Mouse (Mus musculus) kidney, postnatal 0 days (tissue): ENCODE results near the gene Lcn9. TPM values are rescaled to one million over a fixed set of nuclear protein-coding genes. Genes with fewer than 3 reads are reported as not detected.

Experiments
- ATAC-seq: fragments of 200-750 bp; cut with Nextera tagmentation; replicated peaks from 2 replicates; pipeline ENCODE4 v1.8.0; 2017; ENCODE audit warnings: low read depth, moderate number of reproducible peaks, moderate TSS enrichment, moderate library complexity; ENCODE audit not compliant: low FRiP score
- DNase-seq: peaks from one replicate; pipeline ENCODE4 v3.0.0-alpha.2; 2016; ENCODE audit warnings: low spot score
- H3K27ac ChIP-seq: fragments of 300-500 bp; sonication (generic); 2 replicates; pipeline ENCODE4 v1.5.1; 2014; ENCODE audit warnings: mild to moderate bottlenecking
- H3K27me3 ChIP-seq: fragments of 300-500 bp; sonication (generic); 2 replicates; pipeline ENCODE4 v1.6.1; 2014; ENCODE audit warnings: low read length, mixed read lengths; ENCODE audit not compliant: insufficient read depth
- H3K36me3 ChIP-seq: fragments of 300-500 bp; sonication (generic); 2 replicates; pipeline ENCODE4 v1.6.1; 2014; ENCODE audit warnings: low read length, mixed read lengths; ENCODE audit not compliant: insufficient read depth
- H3K4me1 ChIP-seq: fragments of 300-500 bp; sonication (generic); replicated peaks from 2 replicates; pipeline ENCODE4 v1.6.1; 2014; ENCODE audit warnings: antibody characterized with exemption, low read length, mixed read lengths; ENCODE audit not compliant: insufficient read depth
- H3K4me2 ChIP-seq: fragments of 300-500 bp; sonication (generic); 2 replicates; pipeline ENCODE4 v1.6.1; 2014; ENCODE audit warnings: mild to moderate bottlenecking, low read length, moderate library complexity, mixed read lengths
- H3K4me3 ChIP-seq: fragments of 300-500 bp; sonication (generic); replicated peaks from 2 replicates; pipeline ENCODE4 v1.5.1; 2014; ENCODE audit warnings: low read depth, low read length
- H3K9ac ChIP-seq: fragments of 300-500 bp; sonication (generic); 2 replicates; pipeline ENCODE4 v1.6.1; 2014; ENCODE audit warnings: low read depth, low read length
- H3K9me3 ChIP-seq: fragments of 300-500 bp; sonication (generic); replicated peaks from 2 replicates; pipeline ENCODE4 v1.6.1; 2016; ENCODE audit warnings: low read length, inconsistent platforms, mixed read lengths
- CTCF ChIP-seq: IDR thresholded peaks from 2 replicates; pipeline ENCODE4 v1.5.1; 2016; ENCODE audit warnings: antibody characterized with exemption, low read depth, mild to moderate bottlenecking, moderate library complexity
- WGBS: fragments of 180-500 bp; shearing (Covaris S2); extraction: QIAGEN DNeasy Blood & Tissue Kit; methylation state at CpG from one replicate; pipeline ENCODE4 v1.1.7; 2014; 5-methylcytosine and 5-hydroxymethylcytosine counted together
- polyA plus RNA-seq: library from polyadenylated mRNA; unstranded; fragments of >200 nt; fragmentation: Nextera tagmentation; extraction: Ambion mirVana; gene quantifications from 2 replicates; pipeline ENCODE4 v1.2.1, GENCODE M21; 2015

Lcn9 gene
- polyA plus RNA-seq, 1 experiment from 2014 or later: not detected

GRCm38 (mm10) chr2:25824751-25825150, 1.8 kb downstream of the Lcn9 start:
- no peak overlapping the region for H3K4me3 ChIP-seq
- DNase-seq (no peak), ATAC-seq (no peak)
- H3K9ac ChIP-seq: no peak overlapping the region
- no peaks in the 10 kb centered on the region for H3K36me3 ChIP-seq
- no peak for TF ChIP-seq CTCF
- H3K4me1 ChIP-seq: no peaks in the 10 kb centered on the region
- 90% methylated on average over 3 of the region's 3 CpGs for WGBS
- H3K4me2 ChIP-seq: no peak overlapping the region
- H3K27me3 ChIP-seq: no peaks in the 10 kb centered on the region
- no peak overlapping the region for H3K27ac ChIP-seq
- no peaks in the 10 kb centered on the region for H3K9me3 ChIP-seq

GRCm38 (mm10) chr2:25828344-25828947, 5.5 kb downstream of the Lcn9 start:
- TF ChIP-seq CTCF: no peak
- Histone ChIP-seq H3K9ac (no peak overlapping the region), H3K4me1 (no peaks in the 10 kb centered on the region), H3K4me3 (no peak overlapping the region), H3K9me3 (no peaks in the 10 kb centered on the region), H3K27me3 (no peaks in the 10 kb centered on the region), H3K36me3 (no peaks in the 10 kb centered on the region), H3K27ac (no peak overlapping the region), H3K4me2 (no peak overlapping the region)
- WGBS: 76% methylated on average over 8 of the region's 8 CpGs
- DNase-seq: no peak
- no peak for ATAC-seq

- Histone ChIP-seq H3K27ac (no peak overlapping the region), H3K27me3 (no peaks in the 10 kb centered on the region), H3K9ac (no peak overlapping the region), H3K36me3 (no peaks in the 10 kb centered on the region), H3K9me3 (no peaks in the 10 kb centered on the region), H3K4me1 (no peaks in the 10 kb centered on the region), H3K4me3 (no peak overlapping the region), H3K4me2 (no peak overlapping the region)
- 80% methylated on average over 3 of the region's 3 CpGs for WGBS
- DNase-seq (no peak), ATAC-seq (no peak)
- TF ChIP-seq CTCF: no peak
These were observed 7.8 kb downstream of the Lcn9 start for GRCm38 (mm10) chr2:25830786-25831185.

GRCm38 (mm10) chr2:25836291-25836690, 13.3 kb downstream of the Lcn9 start:
- H3K9ac ChIP-seq: no peak overlapping the region
- H3K4me2 ChIP-seq: no peak overlapping the region
- H3K36me3 ChIP-seq: no peaks in the 10 kb centered on the region
- DNase-seq (peak; percentile 71), ATAC-seq (peak; percentile 66)
- WGBS: 44% methylated on average over 5 of the region's 5 CpGs
- TF ChIP-seq CTCF: peak; percentile 95
- no peaks in the 10 kb centered on the region for H3K27me3 ChIP-seq
- H3K4me3 ChIP-seq: no peak overlapping the region
- H3K27ac ChIP-seq: no peak overlapping the region
- no peaks in the 10 kb centered on the region for H3K4me1 ChIP-seq
- no peaks in the 10 kb centered on the region for H3K9me3 ChIP-seq

- H3K4me1 ChIP-seq: no peaks in the 10 kb centered on the region
- H3K9ac ChIP-seq: no peak overlapping the region
- no peak overlapping the region for H3K4me3 ChIP-seq
- H3K36me3 ChIP-seq: no peaks in the 10 kb centered on the region
- DNase-seq (no peak), ATAC-seq (no peak)
- no peak overlapping the region for H3K4me2 ChIP-seq
- no peaks in the 10 kb centered on the region for H3K27me3 ChIP-seq
- no peaks in the 10 kb centered on the region for H3K9me3 ChIP-seq
- 66% methylated on average over 4 of the region's 4 CpGs for WGBS
- H3K27ac ChIP-seq: no peak overlapping the region
- TF ChIP-seq CTCF: no peak
These were observed 19.2 kb downstream of the Lcn9 start for GRCm38 (mm10) chr2:25842161-25842560.

- 91% methylated on average over 1 of the region's 1 CpGs for WGBS
- H3K9me3 ChIP-seq: no peaks in the 10 kb centered on the region
- no peak for DNase-seq
These were observed 19.8 kb downstream of the Lcn9 start for GRCm38 (mm10) chr2:25842758-25843157.

GRCm38 (mm10) chr2:25844097-25844496, 21.1 kb downstream of the Lcn9 start:
- Histone ChIP-seq H3K9me3 (no peaks in the 10 kb centered on the region), H3K27ac (no peak overlapping the region), H3K4me3 (no peak overlapping the region), H3K36me3 (no peaks in the 10 kb centered on the region), H3K9ac (no peak overlapping the region), H3K4me1 (no peaks in the 10 kb centered on the region), H3K27me3 (no peaks in the 10 kb centered on the region), H3K4me2 (no peak overlapping the region)
- no peak for ATAC-seq
- TF ChIP-seq CTCF: no peak
- no peak for DNase-seq
- 85% methylated on average over 3 of the region's 3 CpGs for WGBS

More at GRCm38 (mm10) chr2:25842758-25843157, 19.8 kb downstream of the Lcn9 start:
- Histone ChIP-seq H3K4me3 (no peak overlapping the region), H3K4me1 (no peaks in the 10 kb centered on the region), H3K27me3 (no peaks in the 10 kb centered on the region), H3K27ac (no peak overlapping the region), H3K4me2 (no peak overlapping the region), H3K36me3 (no peaks in the 10 kb centered on the region), H3K9ac (no peak overlapping the region)
- ATAC-seq: no peak
- no peak for TF ChIP-seq CTCF
